Mouse (Mus musculus) neural tube, embryonic 14.5 days (tissue): ENCODE measurements around the gene Ccr4. TPM values are rescaled to one million over a fixed set of nuclear protein-coding genes. Genes with fewer than 3 reads are reported as not detected.

Experiments used
- ATAC-seq: fragments of 200-750 bp; cut with Nextera tagmentation; 2 replicates; pipeline ENCODE4 v1.8.0; 2017; ENCODE audit warnings: low read depth, mild to moderate bottlenecking, moderate TSS enrichment, moderate library complexity
- H3K27ac ChIP-seq: fragments of 300-500 bp; sonication (generic); 2 replicates; pipeline ENCODE4 v1.5.1; 2014; ENCODE audit warnings: low read depth, mild to moderate bottlenecking, control low read depth, low read length, moderate library complexity, mixed read lengths
- H3K27me3 ChIP-seq: fragments of 300-500 bp; sonication (generic); 2 replicates; pipeline ENCODE4 v1.6.1; 2014; ENCODE audit warnings: low read length; ENCODE audit not compliant: control insufficient read depth, insufficient read depth
- H3K36me3 ChIP-seq: fragments of 300-500 bp; sonication (generic); 2 replicates; pipeline ENCODE4 v1.6.1; 2014; ENCODE audit warnings: low read length, mixed read lengths; ENCODE audit not compliant: control insufficient read depth, insufficient read depth
- H3K4me1 ChIP-seq: fragments of 300-500 bp; sonication (generic); 2 replicates; pipeline ENCODE4 v1.6.1; 2014; ENCODE audit warnings: low read length; ENCODE audit not compliant: control insufficient read depth, insufficient read depth
- H3K4me2 ChIP-seq: fragments of 300-500 bp; sonication (generic); 2 replicates; pipeline ENCODE4 v1.6.1; 2014; ENCODE audit warnings: mild to moderate bottlenecking, low read depth, low read length, control low read depth
- H3K4me3 ChIP-seq: fragments of 300-500 bp; sonication (generic); 2 replicates; pipeline ENCODE4 v1.5.1; 2014; ENCODE audit warnings: low read depth, low read length, control low read depth, mixed read lengths
- H3K9ac ChIP-seq: fragments of 300-500 bp; sonication (generic); replicated peaks from 2 replicates; pipeline ENCODE4 v1.6.1; 2014; ENCODE audit warnings: low read depth, mild to moderate bottlenecking, control low read depth, low read length, mixed read lengths
- H3K9me3 ChIP-seq: fragments of 300-500 bp; sonication (generic); 2 replicates; pipeline ENCODE4 v1.6.1; 2016; ENCODE audit warnings: low read length; ENCODE audit not compliant: control insufficient read depth
- WGBS: fragments of 180-500 bp; shearing (Covaris S2); extraction: QIAGEN DNeasy Blood & Tissue Kit; methylation state at CpG from one replicate; pipeline ENCODE4 v1.1.7; 2014; 5-methylcytosine and 5-hydroxymethylcytosine counted together
- polyA plus RNA-seq: library from polyadenylated mRNA; unstranded; fragments of >200 nt; fragmentation: Nextera tagmentation; extraction: Ambion mirVana; gene quantifications from 2 replicates; pipeline ENCODE4 v1.2.1, GENCODE M21; 2014

The Ccr4 gene
- polyA plus RNA-seq, 1 experiment from 2014 or later, result not detected

DNA sequence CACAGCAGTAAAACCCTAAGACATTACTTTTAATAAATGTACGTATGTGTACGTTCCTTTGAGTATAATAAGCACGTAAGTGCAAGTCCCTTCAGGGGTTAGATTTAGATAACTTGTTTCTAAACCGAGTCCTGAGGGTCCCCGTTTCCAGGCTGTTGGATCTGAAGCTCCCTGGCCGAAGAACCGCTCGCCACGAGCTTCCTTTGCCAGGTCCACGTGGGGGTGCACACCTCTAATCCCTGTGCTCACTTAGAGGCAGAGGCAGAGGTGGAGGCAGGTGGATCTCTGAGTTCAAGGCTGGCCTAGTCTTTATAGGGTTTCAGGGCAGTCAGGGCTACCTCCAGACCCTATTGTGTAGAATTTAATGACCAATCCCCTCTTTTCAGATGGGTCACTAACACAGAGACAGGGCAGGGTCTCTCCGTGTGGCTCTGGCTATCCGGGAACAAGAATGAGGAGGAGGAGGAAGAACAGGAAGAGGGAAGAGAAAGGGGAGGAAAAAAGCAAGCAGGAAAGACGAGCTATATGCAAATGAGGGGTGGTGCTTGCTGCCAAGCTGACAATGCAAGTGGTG, 13.3 kb upstream of the Ccr4 start:
- WGBS, result 76% methylated on average over 13 of the region's 13 CpGs
- H3K36me3 ChIP-seq, result peaks cover 6% of the 10 kb centered on the region; the same call in 1 of the 2 replicates
- no peak for ATAC-seq

DNA sequence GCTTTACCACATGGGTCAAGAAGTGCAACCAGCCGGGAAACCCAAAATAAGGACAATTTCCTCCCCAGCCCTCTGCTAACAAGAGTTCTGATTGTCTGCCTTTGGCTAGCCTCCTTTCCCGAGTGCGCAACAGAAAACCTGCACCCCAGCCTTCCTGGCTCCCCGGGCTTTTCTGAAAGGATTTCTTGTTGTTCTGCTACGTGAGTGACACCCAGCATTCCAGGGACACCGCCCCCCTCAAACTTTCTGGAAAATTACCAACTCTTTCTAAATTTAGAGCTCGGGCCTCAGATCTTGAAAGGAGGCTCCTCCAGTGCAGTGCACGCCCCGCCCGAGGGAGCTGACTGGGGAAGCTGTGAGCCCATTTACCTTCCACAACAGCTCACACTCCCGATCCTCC, 10.6 kb upstream of the Ccr4 start, which contains the start of gene C130032M10Rik:
Gene C130032M10Rik, plus strand, starts transcription at position 334 of the 400 bp plus-strand sequence.
- Histone ChIP-seq H3K36me3 (peaks cover 6% of the 10 kb centered on the region; the same call in 1 of the 2 replicates), H3K4me2 (no peak within 1 kb of the TSS), H3K4me3 (no peak within 1 kb of the TSS), H3K27ac (no peak within 1 kb of the TSS), H3K9ac (no peak within 1 kb of the TSS), H3K4me1 (no peaks in the 10 kb centered on the region), H3K27me3 (no peaks in the 10 kb centered on the region), H3K9me3 (peaks cover 14% of the 10 kb centered on the region; the same call in 1 of the 2 replicates)
- no peak for ATAC-seq
- WGBS, result 88% methylated on average over 11 of the region's 11 CpGs

More for the DNA sequence above, 13.3 kb upstream of the Ccr4 start:
- no peaks in the 10 kb centered on the region for H3K27me3 ChIP-seq
- H3K4me2 ChIP-seq, result no peak overlapping the region
- no peak overlapping the region for H3K4me3 ChIP-seq
- no peak overlapping the region for H3K27ac ChIP-seq
- H3K4me1 ChIP-seq, result no peaks in the 10 kb centered on the region
- H3K9me3 ChIP-seq, result peaks cover 8% of the 10 kb centered on the region; the same call in 1 of the 2 replicates
- H3K9ac ChIP-seq, result no peak overlapping the region

DNA sequence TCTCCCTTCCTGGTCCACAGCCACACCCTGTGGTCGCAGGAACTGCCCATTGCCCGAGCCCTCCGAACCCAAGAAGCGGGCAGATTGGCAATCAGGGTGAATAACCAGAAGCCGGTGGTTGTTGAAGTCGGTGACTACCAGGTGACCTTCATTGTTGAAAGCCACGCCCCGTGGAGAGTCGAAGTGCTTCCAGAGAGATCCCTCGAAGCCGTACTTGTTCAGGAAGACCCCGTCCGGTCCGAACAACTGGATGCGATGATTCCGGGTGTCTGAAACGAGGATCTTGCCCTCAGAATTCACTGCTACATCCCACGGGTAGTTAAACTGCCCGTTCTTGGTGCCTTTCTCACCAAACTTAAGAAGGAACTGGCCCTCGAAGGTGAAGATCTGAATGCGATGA, 8.1 kb upstream of the Ccr4 start:
- 97% methylated on average over 21 of the region's 21 CpGs for WGBS
- no peak overlapping the region for H3K27ac ChIP-seq
- H3K4me1 ChIP-seq, result no peaks in the 10 kb centered on the region

DNA sequence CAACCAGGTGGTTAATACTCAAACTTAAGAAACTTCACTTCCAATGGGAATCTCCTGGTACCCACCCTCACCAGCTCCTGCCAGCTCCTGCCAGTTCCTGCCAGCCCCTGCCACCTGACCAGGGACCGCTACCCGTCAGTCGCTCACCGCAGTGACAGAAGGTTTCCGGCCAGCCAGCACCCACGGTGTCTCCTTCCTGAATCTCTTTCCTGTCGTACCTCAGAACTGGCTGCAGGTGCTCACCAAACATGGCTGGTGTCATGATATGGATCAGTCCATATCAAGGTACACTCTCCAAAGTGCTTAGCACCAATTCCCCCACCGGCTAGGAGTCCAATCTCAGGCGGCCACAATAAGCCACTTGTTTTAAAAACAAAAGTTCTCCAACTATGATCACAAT, 5.1 kb upstream of the Ccr4 start:
- Histone ChIP-seq H3K36me3 (peaks cover 6% of the 10 kb centered on the region; the same call in 1 of the 2 replicates), H3K4me3 (no peak overlapping the region), H3K4me2 (no peak overlapping the region), H3K27ac (no peak overlapping the region), H3K9ac (no peak overlapping the region), H3K4me1 (no peaks in the 10 kb centered on the region), H3K9me3 (peaks cover 14% of the 10 kb centered on the region; the same call in 1 of the 2 replicates), H3K27me3 (no peaks in the 10 kb centered on the region)
- no peak for ATAC-seq
- 96% methylated on average over 9 of the region's 9 CpGs for WGBS

More for the DNA sequence above, 8.1 kb upstream of the Ccr4 start:
- no peak overlapping the region for H3K9ac ChIP-seq
- peaks cover 14% of the 10 kb centered on the region; the same call in 1 of the 2 replicates for H3K9me3 ChIP-seq
- no peak overlapping the region for H3K4me3 ChIP-seq
- no peak overlapping the region for H3K4me2 ChIP-seq
- no peaks in the 10 kb centered on the region for H3K27me3 ChIP-seq
- H3K36me3 ChIP-seq, result peaks cover 6% of the 10 kb centered on the region; the same call in 1 of the 2 replicates
- no peak for ATAC-seq

DNA sequence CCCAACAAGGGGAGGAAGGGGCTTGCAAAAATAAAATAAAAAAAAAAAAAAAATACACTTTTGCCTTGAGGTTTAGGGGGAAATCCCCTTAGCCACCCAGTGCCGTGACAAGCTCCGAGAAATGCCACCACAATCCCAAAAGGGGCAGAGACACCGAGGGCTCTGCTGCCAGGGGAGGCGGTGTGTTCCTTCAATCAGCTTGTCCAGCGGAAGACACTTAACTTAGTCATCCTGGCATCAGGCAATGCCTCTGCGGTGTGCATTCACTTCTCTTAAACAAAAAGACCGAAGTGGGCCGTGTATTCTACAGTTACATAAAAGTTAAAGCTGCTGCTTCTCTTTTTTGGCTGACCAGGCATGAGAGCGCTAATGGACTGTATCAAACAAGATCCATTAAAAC, 2.7 kb upstream of the Ccr4 start:
- WGBS, result 89% methylated on average over 9 of the region's 9 CpGs
- no peak for ATAC-seq
- Histone ChIP-seq H3K27ac (no peak overlapping the region), H3K36me3 (no peaks in the 10 kb centered on the region), H3K4me2 (no peak overlapping the region), H3K9me3 (no peaks in the 10 kb centered on the region), H3K4me1 (no peaks in the 10 kb centered on the region), H3K27me3 (no peaks in the 10 kb centered on the region), H3K9ac (no peak overlapping the region), H3K4me3 (no peak overlapping the region)

DNA sequence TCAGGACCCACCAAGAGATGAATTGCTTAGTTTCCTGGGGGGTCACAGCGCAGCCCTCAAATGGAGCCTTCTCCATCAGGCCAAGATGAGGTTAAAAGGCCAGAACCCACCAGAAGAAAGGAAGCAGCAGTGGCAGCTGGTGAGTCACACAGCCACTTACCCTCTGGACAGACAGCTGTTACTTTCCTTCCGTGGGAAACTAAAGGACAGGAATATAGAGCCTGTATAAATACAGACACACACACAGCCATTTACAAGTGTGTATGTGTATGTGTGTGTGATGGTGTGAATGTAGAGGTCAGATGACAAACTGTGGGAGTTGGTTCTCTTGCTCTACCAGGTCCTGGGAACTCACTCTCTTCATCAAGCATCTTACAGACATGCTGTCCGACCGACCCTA, 1.8 kb upstream of the Ccr4 start:
- no peak overlapping the region for H3K4me2 ChIP-seq
- no peaks in the 10 kb centered on the region for H3K27me3 ChIP-seq
- no peak overlapping the region for H3K4me3 ChIP-seq
- H3K27ac ChIP-seq, result no peak overlapping the region
- no peaks in the 10 kb centered on the region for H3K9me3 ChIP-seq
- H3K36me3 ChIP-seq, result no peaks in the 10 kb centered on the region
- H3K4me1 ChIP-seq, result no peaks in the 10 kb centered on the region
- 74% methylated on average over 4 of the region's 4 CpGs for WGBS
- no peak for ATAC-seq
- no peak overlapping the region for H3K9ac ChIP-seq

DNA sequence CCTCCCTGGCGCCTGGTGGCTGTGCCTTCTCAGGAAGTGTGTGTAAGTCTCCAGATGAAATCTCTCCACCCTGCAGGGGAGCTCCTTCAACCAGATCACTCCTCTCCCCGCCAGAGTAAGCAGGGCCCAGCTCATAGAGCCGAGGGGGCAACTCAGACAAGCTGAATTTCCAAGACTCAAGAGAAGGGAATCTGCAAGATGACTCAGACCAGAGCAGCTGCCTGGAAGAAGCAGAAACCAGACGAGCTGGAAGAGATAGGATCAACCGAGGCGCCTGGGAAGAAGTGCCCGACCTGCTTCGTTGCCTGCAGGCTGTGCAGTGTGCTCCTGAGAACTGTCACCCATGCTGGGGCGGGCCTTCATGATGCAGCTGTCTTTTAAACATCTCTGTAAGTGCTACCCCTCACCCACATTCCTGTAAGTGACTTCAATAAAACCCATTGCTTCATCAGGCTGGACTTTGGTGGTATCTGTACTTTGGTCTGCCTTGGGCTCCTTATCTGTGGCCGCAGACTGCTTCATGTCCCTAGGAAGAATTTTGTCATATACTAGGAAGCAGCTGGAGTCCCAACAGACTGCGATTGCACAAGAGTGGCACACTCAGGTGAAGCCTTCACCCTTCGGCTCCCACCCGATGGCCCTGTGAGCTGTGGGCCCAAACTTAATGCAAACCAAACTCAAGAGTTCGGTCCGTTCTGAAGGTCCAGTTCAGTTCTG, 1.8 kb downstream of the Ccr4 start:
- H3K9me3 ChIP-seq, result no peaks in the 10 kb centered on the region
- ATAC-seq, result no peak
- H3K4me1 ChIP-seq, result 0 out of 2 replicates have a peak, but pooled peaks cover 3% of the 10 kb centered on the region
- H3K4me2 ChIP-seq, result no peak overlapping the region
- H3K27me3 ChIP-seq, result no peaks in the 10 kb centered on the region
- H3K9ac ChIP-seq, result no peak overlapping the region
- H3K36me3 ChIP-seq, result no peaks in the 10 kb centered on the region
- no peak overlapping the region for H3K4me3 ChIP-seq
- WGBS, result 78% methylated on average over 15 of the region's 15 CpGs
- H3K27ac ChIP-seq, result no peak overlapping the region

DNA sequence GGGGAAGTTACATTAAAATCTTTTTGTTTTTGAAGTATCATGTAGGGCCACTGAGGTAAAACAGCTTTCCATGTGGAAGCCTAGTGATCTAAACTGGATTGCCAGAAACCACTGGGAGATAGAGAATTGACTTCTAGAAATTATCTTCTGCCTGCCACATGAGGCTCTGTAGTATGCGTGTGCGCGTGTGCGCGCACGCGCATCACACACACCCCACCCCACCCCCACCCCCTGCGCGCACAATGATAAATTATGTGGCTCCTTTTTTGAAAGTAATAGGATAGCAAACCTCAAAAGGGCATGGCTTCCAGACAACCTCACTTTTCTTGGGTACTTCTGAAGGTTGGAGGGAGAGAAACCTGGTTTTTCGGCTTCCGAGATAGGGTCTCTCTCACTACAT, 2.8 kb downstream of the Ccr4 start:
- H3K4me1 ChIP-seq, result 0 out of 2 replicates have a peak, but pooled peaks cover 3% of the 10 kb centered on the region
- H3K4me3 ChIP-seq, result no peak overlapping the region
- H3K36me3 ChIP-seq, result no peaks in the 10 kb centered on the region
- WGBS, result 98% methylated on average over 11 of the region's 11 CpGs
- no peak overlapping the region for H3K27ac ChIP-seq
- no peak for ATAC-seq
- no peaks in the 10 kb centered on the region for H3K9me3 ChIP-seq
- no peak overlapping the region for H3K4me2 ChIP-seq
- H3K27me3 ChIP-seq, result no peaks in the 10 kb centered on the region
- H3K9ac ChIP-seq, result no peak overlapping the region

DNA sequence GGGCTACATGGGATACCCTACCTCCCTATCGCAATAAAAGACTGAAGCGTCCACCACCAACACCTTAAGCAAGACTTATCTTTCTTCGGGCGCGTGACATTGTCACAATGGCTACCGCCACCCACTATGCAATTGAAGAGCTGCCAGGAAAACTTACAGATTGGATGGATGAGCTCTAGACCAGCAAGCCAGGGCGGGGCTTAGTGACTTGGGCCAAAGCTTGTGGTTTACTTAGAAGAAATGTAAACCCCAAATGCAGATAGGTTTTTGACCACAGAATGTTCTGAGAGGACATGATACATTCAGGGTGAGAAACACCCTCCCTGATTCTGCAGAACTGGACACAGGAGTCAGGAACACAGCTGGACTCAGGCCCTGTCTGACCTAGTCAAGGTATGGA, 3.6 kb downstream of the Ccr4 start:
- Histone ChIP-seq H3K27me3 (no peaks in the 10 kb centered on the region), H3K4me2 (no peak overlapping the region), H3K27ac (no peak overlapping the region), H3K4me1 (0 out of 2 replicates have a peak, but pooled peaks cover 3% of the 10 kb centered on the region), H3K4me3 (no peak overlapping the region), H3K9ac (no peak overlapping the region), H3K9me3 (no peaks in the 10 kb centered on the region), H3K36me3 (no peaks in the 10 kb centered on the region)
- 96% methylated on average over 7 of the region's 7 CpGs for WGBS
- ATAC-seq, result no peak
